Mouse (Mus musculus) layer of hippocampus, postnatal 36 days (tissue): ENCODE measurements around the gene Vmn2r55. TPM values are rescaled to one million over a fixed set of nuclear protein-coding genes. Genes with fewer than 3 reads are reported as not detected.
"Not testable (repeated sequence)": the region's sequence is repeated elsewhere in the genome, so short reads cannot be mapped to it uniquely, and the experiment has no call there.

ENCODE experiments used
- DNase-seq, 2 experiments: peaks; one replicate each; pipeline ENCODE4 v3.0.0; 2022
- total RNA-seq, 2 experiments: library from RNA; stranded (reverse); gene quantifications; 2 replicates each; pipeline ENCODE4 v1.2.3; 2021

Vmn2r55 gene
- total RNA-seq, result not detected

DNA sequence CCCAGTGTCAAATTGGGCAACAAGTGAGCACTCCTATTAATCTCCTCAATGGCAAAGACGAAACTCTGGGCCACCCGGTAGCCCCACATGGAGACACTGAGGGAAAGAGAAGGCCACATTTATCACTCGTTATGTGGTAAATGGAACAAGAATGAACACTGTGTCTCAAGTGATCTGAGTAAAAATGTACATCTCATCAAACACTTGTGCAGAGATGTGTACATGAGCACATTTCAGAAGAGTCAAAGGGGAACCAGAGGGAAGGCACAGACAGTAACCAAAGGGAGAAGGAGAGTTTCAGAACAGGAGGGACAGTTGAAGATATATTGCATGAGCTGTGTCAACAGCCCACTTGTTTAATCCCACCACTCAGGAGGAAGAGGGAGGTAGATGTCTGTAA, at the start of gene Vmn2r55:
Gene Vmn2r55 (minus strand): TSS at position 101 of the 400 bp plus-strand sequence.
- DNase-seq, result not testable (repeated sequence)

- DNase-seq, result not testable (repeated sequence)
These were observed 44.6 kb downstream of the Vmn2r55 start, which contains the start of gene Vmn2r54 for GRCm38 (mm10) chr7:12640219-12640618. Vmn2r54 (minus strand) TSS chr7:12640319.

- DNase-seq, result no peak
These were observed 76.1 kb downstream of the Vmn2r55 start, which contains the start of gene Vmn2r53 for GRCm38 (mm10) chr7:12608688-12609087. Vmn2r53 (minus strand) TSS chr7:12608788.

Other genes with a start within 250 kb of the Vmn2r55 start
- gene Zfp606, start 206.7 kb downstream of the Vmn2r55 start, total RNA-seq, result 10 to 100 TPM; 12.6 to 13.5 TPM
- gene 2900092C05Rik, start 172.5 kb downstream of the Vmn2r55 start, total RNA-seq, result not detected
- gene Vmn2r53, start 76.2 kb downstream of the Vmn2r55 start, total RNA-seq, result under 1 TPM; 0.02 to 0.05 TPM
- gene Vmn2r54, start 44.7 kb downstream of the Vmn2r55 start, total RNA-seq, result not detected
- not detected for gene Vmn2r56, start 50.0 kb upstream of the Vmn2r55 start, total RNA-seq
- gene Zscan18, start 118.6 kb upstream of the Vmn2r55 start, total RNA-seq, result 10 to 100 TPM; 23.2 to 25.2 TPM
- 10 to 100 TPM; 22.9 to 27.8 TPM for gene Zfp329, start 133.9 kb upstream of the Vmn2r55 start, total RNA-seq
- 10 to 100 TPM; 13.6 to 14.7 TPM for gene Zfp110, start 149.8 kb upstream of the Vmn2r55 start, total RNA-seq
- 1 to 10 TPM; 7.7 to 9.0 TPM for gene Zfp128, start 196.2 kb upstream of the Vmn2r55 start, total RNA-seq
- 10 to 100 TPM; 17.0 to 20.7 TPM for gene Zscan22, start 212.8 kb upstream of the Vmn2r55 start, total RNA-seq
- 100 to 1,000 TPM; 399 to 414 TPM for gene Rps5, start 237.3 kb upstream of the Vmn2r55 start, total RNA-seq
- gene Rnf225, start 242.4 kb upstream of the Vmn2r55 start, total RNA-seq, result under 1 TPM; 0.85 to 0.88 TPM